Mouse (Mus musculus) cortical plate, adult 2 months (tissue): ENCODE measurements around the gene Abhd12.

Experiments used
- CTCF ChIP-seq: fragments of 200-500 bp; IDR thresholded peaks from 2 replicates; pipeline ENCODE4 v1.5.1; 2011; ENCODE audit warnings: mild to moderate bottlenecking, control low read depth, low read length; ENCODE audit not compliant: insufficient read depth; ENCODE audit errors: extremely low read depth
- POLR2A ChIP-seq: fragments of 200-500 bp; IDR thresholded peaks from 2 replicates; pipeline ENCODE4 v1.6.1; 2011; ENCODE audit warnings: mild to moderate bottlenecking, low read length, control low read depth; ENCODE audit not compliant: insufficient read depth; ENCODE audit errors: extremely low read depth

GRCm38 (mm10) chr2:150798084-150798483 lies 106.5 kb downstream of the Abhd12 start:
- TF ChIP-seq CTCF: no peak
- no peak for TF ChIP-seq POLR2A
